Mouse (Mus musculus): ENCODE measurements around the gene Irx4. TPM values are rescaled to one million over a fixed set of nuclear protein-coding genes. Genes with fewer than 3 reads are reported as not detected.

Gene Irx4
- polyA plus RNA-seq, 1 experiment: not detected

GRCm38 (mm10) chr13:73291102-73291501 is 30.8 kb downstream of the Irx4 start:
- Histone ChIP-seq H3K4me2 (ENCODE audit: low read depth) (no peak overlapping the region), H3K36me3 (ENCODE audit: control insufficient read depth, insufficient read depth) (no peaks in the 10 kb centered on the region), H3ac (ENCODE audit: control insufficient read depth, insufficient read length) (no peak overlapping the region), H3K4me3 (no peak overlapping the region), H3K79me2 (ENCODE audit: control insufficient read depth, insufficient read depth) (no peaks in the 10 kb centered on the region), H3K27me3 (ENCODE audit: control insufficient read depth, insufficient read depth, insufficient read length) (no peaks in the 10 kb centered on the region)
- TF ChIP-seq MYOD1 (IDR thresholded peaks at IDR 0.05; ENCODE audit: control insufficient read depth in 1 of 3, insufficient read length in 2 of 3, low read depth in 2 of 3) (no peak), REST (IDR thresholded peaks at IDR 0.05; ENCODE audit: insufficient read depth, insufficient read length) (no peak), POLR2AphosphoS2 (IDR thresholded peaks at IDR 0.05; ENCODE audit: insufficient read length, low read depth) (no peak), TCF3 (IDR thresholded peaks at IDR 0.05; ENCODE audit: insufficient read length, low read depth) (no peak), USF1 (IDR thresholded peaks at IDR 0.05; ENCODE audit: low read depth) (no peak), E2F4 (IDR thresholded peaks at IDR 0.05; ENCODE audit: insufficient read depth) (no peak), SRF (IDR thresholded peaks at IDR 0.05; ENCODE audit: control insufficient read depth, insufficient read length, low read depth) (no peak), MAX (IDR thresholded peaks at IDR 0.05; ENCODE audit: low read depth) (no peak), TCF12 (IDR thresholded peaks at IDR 0.05; ENCODE audit: insufficient read depth, poor library complexity, severe bottlenecking) (no peak), CEBPB (IDR thresholded peaks at IDR 0.05; ENCODE audit: insufficient read depth, poor library complexity, severe bottlenecking) (no peak), POLR2A (IDR thresholded peaks at IDR 0.05; ENCODE audit: insufficient read length, low read depth) (no peak), MYOG (IDR thresholded peaks at IDR 0.05; ENCODE audit: control insufficient read depth in 1 of 3, insufficient read depth in 1 of 3, insufficient read length in 2 of 3, low read depth in 2 of 3) (no peak)

GRCm38 (mm10) chr13:73298717-73299116 is 38.4 kb downstream of the Irx4 start:
- Histone ChIP-seq H3K4me3 (no peak overlapping the region), H3K4me2 (ENCODE audit: low read depth) (no peak overlapping the region)

GRCm38 (mm10) chr13:73299322-73299721 is 39.0 kb downstream of the Irx4 start:
- no peaks in the 10 kb centered on the region for H3K79me2 ChIP-seq (ENCODE audit: control insufficient read depth, insufficient read depth)
- H3K27me3 ChIP-seq (ENCODE audit: control insufficient read depth, insufficient read depth, insufficient read length): peaks cover 4% of the 10 kb centered on the region
- H3K4me3 ChIP-seq: no peak overlapping the region
- TF ChIP-seq POLR2AphosphoS2 (IDR thresholded peaks at IDR 0.05; ENCODE audit: insufficient read length, low read depth) (no peak), TCF3 (IDR thresholded peaks at IDR 0.05; ENCODE audit: insufficient read length, low read depth) (no peak), MYOG (IDR thresholded peaks at IDR 0.05; ENCODE audit: control insufficient read depth in 1 of 3, insufficient read depth in 1 of 3, insufficient read length in 2 of 3, low read depth in 2 of 3) (no peak), REST (IDR thresholded peaks at IDR 0.05; ENCODE audit: insufficient read depth, insufficient read length) (no peak), MYOD1 (IDR thresholded peaks at IDR 0.05; ENCODE audit: control insufficient read depth in 1 of 3, insufficient read length in 2 of 3, low read depth in 2 of 3) (no peak), CEBPB (IDR thresholded peaks at IDR 0.05; ENCODE audit: insufficient read depth, poor library complexity, severe bottlenecking) (no peak), MAX (IDR thresholded peaks at IDR 0.05; ENCODE audit: low read depth) (no peak), TCF12 (IDR thresholded peaks at IDR 0.05; ENCODE audit: insufficient read depth, poor library complexity, severe bottlenecking) (no peak), USF1 (IDR thresholded peaks at IDR 0.05; ENCODE audit: low read depth) (no peak), POLR2A (IDR thresholded peaks at IDR 0.05; ENCODE audit: insufficient read length, low read depth) (no peak), E2F4 (IDR thresholded peaks at IDR 0.05; ENCODE audit: insufficient read depth) (no peak), SRF (IDR thresholded peaks at IDR 0.05; ENCODE audit: control insufficient read depth, insufficient read length, low read depth) (no peak)
- H3ac ChIP-seq (ENCODE audit: control insufficient read depth, insufficient read length): no peak overlapping the region
- no peak overlapping the region for H3K4me2 ChIP-seq (ENCODE audit: low read depth)
- no peaks in the 10 kb centered on the region for H3K36me3 ChIP-seq (ENCODE audit: control insufficient read depth, insufficient read depth)

More at GRCm38 (mm10) chr13:73298717-73299116, 38.4 kb downstream of the Irx4 start:
- TF ChIP-seq SRF (IDR thresholded peaks at IDR 0.05; ENCODE audit: control insufficient read depth, insufficient read length, low read depth) (no peak), TCF3 (IDR thresholded peaks at IDR 0.05; ENCODE audit: insufficient read length, low read depth) (no peak), POLR2A (IDR thresholded peaks at IDR 0.05; ENCODE audit: insufficient read length, low read depth) (no peak), MYOG (IDR thresholded peaks at IDR 0.05; ENCODE audit: control insufficient read depth in 1 of 3, insufficient read depth in 1 of 3, insufficient read length in 2 of 3, low read depth in 2 of 3) (no peak), CEBPB (IDR thresholded peaks at IDR 0.05; ENCODE audit: insufficient read depth, poor library complexity, severe bottlenecking) (no peak), MAX (IDR thresholded peaks at IDR 0.05; ENCODE audit: low read depth) (no peak), E2F4 (IDR thresholded peaks at IDR 0.05; ENCODE audit: insufficient read depth) (no peak), REST (IDR thresholded peaks at IDR 0.05; ENCODE audit: insufficient read depth, insufficient read length) (no peak), MYOD1 (IDR thresholded peaks at IDR 0.05; ENCODE audit: control insufficient read depth in 1 of 3, insufficient read length in 2 of 3, low read depth in 2 of 3) (no peak), POLR2AphosphoS2 (IDR thresholded peaks at IDR 0.05; ENCODE audit: insufficient read length, low read depth) (no peak)
- peaks cover 4% of the 10 kb centered on the region for H3K27me3 ChIP-seq (ENCODE audit: control insufficient read depth, insufficient read depth, insufficient read length)
- H3K79me2 ChIP-seq (ENCODE audit: control insufficient read depth, insufficient read depth): no peaks in the 10 kb centered on the region
- no peaks in the 10 kb centered on the region for H3K36me3 ChIP-seq (ENCODE audit: control insufficient read depth, insufficient read depth)
- no peak overlapping the region for H3ac ChIP-seq (ENCODE audit: control insufficient read depth, insufficient read length)

- H3K4me2 ChIP-seq (ENCODE audit: low read depth): no peak overlapping the region
- H3K79me2 ChIP-seq (ENCODE audit: control insufficient read depth, insufficient read depth): no peaks in the 10 kb centered on the region
- H3ac ChIP-seq (ENCODE audit: control insufficient read depth, insufficient read length): no peak overlapping the region
- no peaks in the 10 kb centered on the region for H3K36me3 ChIP-seq (ENCODE audit: control insufficient read depth, insufficient read depth)
- peaks cover 28% of the 10 kb centered on the region for H3K27me3 ChIP-seq (ENCODE audit: control insufficient read depth, insufficient read depth, insufficient read length)
- H3K4me3 ChIP-seq: no peak overlapping the region
- TF ChIP-seq E2F4 (IDR thresholded peaks at IDR 0.05; ENCODE audit: insufficient read depth) (no peak), POLR2AphosphoS2 (IDR thresholded peaks at IDR 0.05; ENCODE audit: insufficient read length, low read depth) (no peak), POLR2A (IDR thresholded peaks at IDR 0.05; ENCODE audit: insufficient read length, low read depth) (no peak), MYOG (IDR thresholded peaks at IDR 0.05; ENCODE audit: control insufficient read depth in 1 of 3, insufficient read depth in 1 of 3, insufficient read length in 2 of 3, low read depth in 2 of 3) (no peak), MAX (IDR thresholded peaks at IDR 0.05; ENCODE audit: low read depth) (no peak), MYOD1 (IDR thresholded peaks at IDR 0.05; ENCODE audit: control insufficient read depth in 1 of 3, insufficient read length in 2 of 3, low read depth in 2 of 3) (no peak), TCF3 (IDR thresholded peaks at IDR 0.05; ENCODE audit: insufficient read length, low read depth) (no peak), USF1 (IDR thresholded peaks at IDR 0.05; ENCODE audit: low read depth) (no peak), REST (IDR thresholded peaks at IDR 0.05; ENCODE audit: insufficient read depth, insufficient read length) (no peak), CEBPB (IDR thresholded peaks at IDR 0.05; ENCODE audit: insufficient read depth, poor library complexity, severe bottlenecking) (no peak), SRF (IDR thresholded peaks at IDR 0.05; ENCODE audit: control insufficient read depth, insufficient read length, low read depth) (no peak), TCF12 (IDR thresholded peaks at IDR 0.05; ENCODE audit: insufficient read depth, poor library complexity, severe bottlenecking) (no peak)
Measured at GRCm38 (mm10) chr13:73304729-73305128, 44.5 kb downstream of the Irx4 start.
